Mouse (Mus musculus): ENCODE data around the gene Zfp277.

The Zfp277 gene

GRCm38 (mm10) chr12:40445206-40445605, 496 bp downstream of the Zfp277 start:
- DNase-seq (ENCODE audit: low read depth, low spot score): no peak

DNA sequence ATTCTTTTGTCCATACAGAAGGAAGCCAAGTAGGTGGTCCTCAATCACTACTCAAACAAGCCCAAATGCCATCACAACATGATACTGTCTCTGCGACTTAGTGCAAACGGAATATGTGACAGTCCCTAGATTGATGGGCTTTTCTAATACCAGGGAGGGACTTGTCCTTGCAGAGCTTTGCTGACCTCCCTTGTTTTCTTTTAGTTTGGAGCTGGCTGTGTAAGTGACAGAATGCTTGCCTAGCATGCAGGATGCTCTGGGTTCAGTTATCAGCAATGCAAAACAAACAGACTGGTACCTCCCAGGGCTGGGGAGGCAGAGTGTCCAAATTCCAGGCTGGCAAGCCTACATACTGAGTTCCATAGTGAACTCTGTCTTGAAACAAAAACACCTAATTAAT, 7.7 kb downstream of the Zfp277 start:
- DNase-seq (ENCODE audit: low read depth, low spot score): no peak

DNA sequence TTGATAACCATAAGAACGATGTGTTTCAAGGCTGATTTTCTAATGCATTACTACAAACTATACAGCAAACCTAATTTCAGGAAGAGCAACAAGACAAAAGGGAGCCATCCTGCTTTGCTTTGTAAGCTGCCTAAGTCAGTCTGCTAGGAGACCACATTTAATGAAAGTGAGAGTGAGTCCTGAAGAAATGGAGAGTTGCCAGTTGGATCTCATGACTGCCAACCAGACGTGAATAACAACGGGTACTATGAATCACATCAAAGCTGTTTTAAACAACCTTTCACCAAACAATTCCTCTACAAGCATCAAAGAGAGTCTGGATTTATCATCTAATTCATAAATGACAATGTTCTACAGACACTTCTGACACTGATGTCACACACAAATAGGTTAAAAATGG, 11.6 kb downstream of the Zfp277 start:
- DNase-seq (ENCODE audit: low read depth, low spot score): no peak

GRCm38 (mm10) chr12:40431075-40431474, 14.6 kb downstream of the Zfp277 start:
- no peak for DNase-seq (ENCODE audit: low read depth, low spot score)

- no peak for DNase-seq (ENCODE audit: low read depth, low spot score)
Observed at GRCm38 (mm10) chr12:40429976-40430375, 15.7 kb downstream of the Zfp277 start.

DNA sequence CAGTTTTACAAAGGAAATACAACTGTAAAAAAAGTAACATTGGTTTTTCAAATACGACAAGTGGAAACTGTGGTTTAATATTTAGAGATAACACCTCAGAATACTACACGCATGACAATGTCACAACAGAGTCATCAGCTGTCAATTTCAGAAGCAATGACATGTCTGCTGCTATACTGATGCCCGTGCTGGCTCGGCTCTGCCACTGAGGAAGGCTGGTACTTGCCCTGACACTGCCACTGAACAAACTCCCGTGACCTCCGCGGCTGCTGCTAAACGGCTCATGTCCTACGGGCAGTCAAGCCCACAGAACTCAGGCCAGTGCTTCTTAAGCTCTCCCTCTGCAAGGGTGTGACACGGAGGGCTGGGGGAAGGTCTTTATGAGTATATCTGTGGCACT, 18.1 kb downstream of the Zfp277 start:
- peak; percentile 57 for DNase-seq (ENCODE audit: low read depth, low spot score)

DNA sequence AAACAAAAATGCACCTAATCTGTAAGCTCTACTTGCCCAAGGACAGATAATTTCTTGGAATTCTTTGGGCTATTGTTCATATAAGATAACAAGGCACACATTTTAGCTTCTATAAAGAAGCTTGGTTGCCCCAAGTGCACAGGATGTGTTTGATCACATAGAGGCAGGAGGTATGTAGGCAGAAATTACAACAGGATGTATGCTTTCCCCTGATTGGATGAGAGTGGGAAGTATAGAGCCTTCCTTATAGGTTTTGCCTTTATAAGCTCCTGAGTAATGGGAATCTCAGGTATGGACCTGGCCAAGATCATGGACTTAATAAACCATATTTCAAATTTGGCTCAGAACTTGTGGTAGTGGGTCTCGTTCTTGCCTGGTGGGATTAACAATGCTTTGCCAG, 20.7 kb downstream of the Zfp277 start:
- no peak for DNase-seq (ENCODE audit: low read depth, low spot score)

GRCm38 (mm10) chr12:40417257-40417656, 28.4 kb downstream of the Zfp277 start:
- DNase-seq (ENCODE audit: low read depth, low spot score): no peak

GRCm38 (mm10) chr12:40415312-40415925, 30.3 kb downstream of the Zfp277 start:
- no peak for DNase-seq (ENCODE audit: low read depth, low spot score)

- DNase-seq (ENCODE audit: low read depth, low spot score): no peak
Observed at GRCm38 (mm10) chr12:40414682-40415311, 30.9 kb downstream of the Zfp277 start.

DNA sequence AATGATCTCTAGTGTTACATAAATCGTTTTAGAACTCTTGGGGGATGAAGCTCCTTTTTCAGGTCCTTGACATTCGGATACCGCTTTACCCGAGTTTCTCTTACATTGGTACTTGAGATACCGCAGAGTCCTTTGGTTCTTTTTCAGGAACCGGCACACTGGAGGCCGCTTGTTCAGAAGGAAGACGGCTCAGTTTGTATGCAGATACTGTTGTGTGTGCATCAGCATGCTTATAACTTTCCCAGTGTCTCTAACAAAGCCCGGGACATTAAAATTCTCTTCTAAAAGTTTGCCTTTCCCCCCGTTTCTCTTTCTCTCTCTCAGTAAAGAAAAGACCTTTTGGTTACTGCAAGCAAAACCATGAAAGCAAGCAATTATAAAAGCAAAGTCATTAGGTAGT, 45.9 kb downstream of the Zfp277 start:
- no peak for DNase-seq (ENCODE audit: low read depth, low spot score)

DNA sequence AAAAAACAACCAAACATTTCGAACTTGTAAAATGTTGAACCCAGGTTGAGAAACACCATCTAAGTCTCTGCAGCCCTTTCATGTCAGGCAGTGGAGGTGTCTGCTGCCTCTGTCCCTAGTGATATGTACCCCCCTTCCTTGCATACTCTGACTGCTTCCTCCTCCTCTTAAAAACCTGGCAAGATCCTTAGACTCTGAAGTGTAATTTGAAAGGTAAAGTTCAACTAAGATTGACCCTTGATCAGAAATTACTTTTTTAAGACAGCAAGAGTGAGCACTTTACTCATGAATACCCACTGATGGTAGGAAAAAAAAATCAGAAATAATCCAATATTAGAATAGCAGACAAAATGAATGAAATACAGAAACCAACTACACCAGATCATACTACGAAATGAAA, 46.3 kb downstream of the Zfp277 start:
- no peak for DNase-seq (ENCODE audit: low read depth, low spot score)

DNA sequence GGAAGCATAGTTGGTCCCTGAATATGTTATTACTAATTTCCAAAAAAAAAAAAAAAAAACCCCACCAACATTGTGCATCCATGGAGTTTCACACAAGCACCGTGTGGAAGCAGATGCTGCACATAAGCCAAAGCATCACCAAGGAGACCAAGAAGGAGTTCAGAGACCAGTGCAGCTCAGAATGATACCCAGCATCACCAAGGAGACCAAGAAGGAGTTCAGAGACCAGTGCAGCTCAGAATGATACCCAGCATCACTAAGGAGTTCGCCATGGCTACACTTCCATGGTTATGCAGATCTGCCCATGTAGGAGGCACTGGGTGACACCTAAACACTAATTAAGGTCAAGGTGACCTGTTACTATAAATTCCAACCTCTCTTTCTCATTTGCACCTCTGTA, 46.8 kb downstream of the Zfp277 start:
- no peak for DNase-seq (ENCODE audit: low read depth, low spot score)

- no peak for DNase-seq (ENCODE audit: low read depth, low spot score)
Observed at GRCm38 (mm10) chr12:40392869-40393268, 52.8 kb downstream of the Zfp277 start.

- no peak for DNase-seq (ENCODE audit: low read depth, low spot score)
Observed at GRCm38 (mm10) chr12:40391262-40391661, 54.4 kb downstream of the Zfp277 start.

GRCm38 (mm10) chr12:40387786-40388185, 57.9 kb downstream of the Zfp277 start:
- no peak for DNase-seq (ENCODE audit: low read depth, low spot score)

- DNase-seq (ENCODE audit: low read depth, low spot score): no peak
Observed at GRCm38 (mm10) chr12:40385301-40385700, 60.4 kb downstream of the Zfp277 start.

DNA sequence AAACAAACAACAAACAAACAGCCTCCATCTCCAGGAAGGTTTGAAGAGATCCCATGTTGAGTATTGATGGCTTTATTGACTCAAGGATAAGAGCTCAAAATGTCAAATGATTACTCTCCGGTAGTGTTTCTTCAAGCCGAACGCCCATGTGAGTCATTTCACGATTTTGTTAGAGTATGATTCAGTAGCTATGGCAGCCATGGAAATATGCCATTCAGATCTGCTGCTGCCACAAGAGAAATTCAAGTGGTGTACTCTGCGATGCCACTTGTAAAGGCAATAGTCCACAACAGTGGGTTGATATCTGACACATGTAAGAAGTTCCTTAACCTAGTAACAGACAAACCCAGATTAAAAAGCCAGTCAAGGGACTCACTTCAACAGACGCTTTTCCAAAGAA, 62.0 kb downstream of the Zfp277 start:
- no peak for DNase-seq (ENCODE audit: low read depth, low spot score)

DNA sequence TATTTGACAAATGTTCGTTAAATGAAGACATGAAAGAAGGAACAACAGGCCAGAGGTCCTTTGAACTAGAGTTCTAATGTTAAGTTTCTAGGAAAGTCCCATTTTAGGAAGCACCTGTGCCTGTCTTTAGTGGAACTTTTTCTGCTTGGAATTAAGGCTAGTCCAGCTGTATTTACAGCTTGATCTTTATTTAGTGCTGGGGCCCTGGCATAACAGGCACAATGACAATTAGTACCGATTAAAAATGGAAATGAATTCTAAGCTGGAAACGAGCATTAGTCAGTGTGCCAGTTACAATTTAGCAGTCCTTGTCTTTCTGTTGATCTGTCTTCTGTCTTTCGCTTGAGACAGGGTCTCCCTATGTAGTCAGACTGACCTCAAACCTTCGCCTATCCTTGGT, 63.2 kb downstream of the Zfp277 start:
- DNase-seq (ENCODE audit: low read depth, low spot score): no peak

DNA sequence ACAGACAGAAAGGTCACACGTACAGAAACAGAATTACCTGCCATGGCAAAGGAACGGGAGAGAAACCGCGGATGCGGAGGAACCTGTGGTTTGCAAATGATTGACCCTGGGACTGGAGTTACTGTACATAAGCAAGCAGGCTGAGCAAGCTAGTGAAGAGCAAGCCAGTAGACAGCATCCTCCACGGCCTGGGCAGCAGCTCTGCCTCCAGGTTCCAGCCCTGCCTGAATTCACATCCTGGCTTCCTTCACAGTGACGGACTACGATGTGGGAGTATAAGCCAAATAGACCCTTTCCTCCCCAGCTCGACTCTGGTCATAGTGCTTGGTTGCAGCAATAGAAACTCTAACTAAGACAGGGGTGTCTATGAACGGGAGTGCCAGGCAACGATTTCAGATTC, 63.9 kb downstream of the Zfp277 start:
- DNase-seq (ENCODE audit: low read depth, low spot score): peak; percentile 6

DNA sequence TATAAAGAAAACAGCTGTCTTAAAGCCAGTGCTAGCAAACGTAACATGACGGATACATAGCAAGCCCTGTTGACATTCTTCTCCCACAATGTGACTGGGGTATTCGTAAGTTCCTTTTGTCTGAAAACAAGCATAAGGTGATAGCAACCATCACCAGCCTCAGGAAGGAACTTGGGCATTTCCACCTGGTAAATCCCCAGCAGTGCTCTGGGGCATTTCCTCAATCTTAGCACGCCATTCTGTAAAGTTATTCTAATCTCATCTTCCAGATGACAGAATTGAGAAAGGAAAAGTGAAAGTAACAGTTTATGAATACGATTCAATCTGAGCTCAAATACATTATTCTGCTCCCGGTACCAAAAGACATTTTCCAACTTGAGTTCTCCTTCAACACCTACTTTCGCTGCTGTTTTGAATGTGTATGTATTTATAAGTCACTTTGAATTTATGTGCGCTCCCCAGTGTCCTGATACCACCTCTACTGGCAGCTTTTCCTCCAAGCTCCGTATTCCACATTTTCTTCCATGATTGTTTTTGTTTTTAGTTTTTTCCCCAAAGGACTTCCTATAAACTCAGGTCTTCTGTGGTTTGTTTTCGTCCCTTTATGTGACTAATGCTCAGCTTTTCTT, 64.4 kb downstream of the Zfp277 start:
- DNase-seq (ENCODE audit: low read depth, low spot score): peak; percentile 48

DNA sequence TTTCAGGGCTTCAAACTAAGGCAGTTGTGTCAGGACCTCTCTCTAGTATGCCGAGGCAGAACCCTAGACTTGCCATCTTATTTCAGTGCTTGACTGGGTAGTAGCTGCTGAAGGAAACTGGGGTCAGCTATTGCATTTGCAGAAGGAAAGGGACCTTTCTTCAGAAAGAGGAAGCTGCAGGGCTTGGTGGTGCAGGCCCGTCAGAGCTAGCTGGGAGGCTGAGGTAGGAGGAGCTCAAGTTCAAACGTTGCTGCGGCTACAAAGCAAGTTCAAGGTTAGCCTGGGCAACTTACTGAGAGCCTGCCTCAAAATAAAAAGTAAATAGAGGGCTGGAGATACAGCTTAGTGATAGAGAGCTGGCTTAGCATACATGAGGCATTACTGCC, 66.2 kb downstream of the Zfp277 start:
- DNase-seq (ENCODE audit: low read depth, low spot score): peak; percentile 8
